Mouse (Mus musculus) megakaryocyte, embryonic 14.5 days (primary cell): ENCODE measurements around the gene Zfp330.

Experiments
- FLI1 ChIP-seq: IDR thresholded peaks from 2 replicates; pipeline ENCODE4 v1.6.1; 2012; ENCODE audit warnings: low read length, inconsistent platforms, mixed read lengths
- GATA1 ChIP-seq: IDR thresholded peaks from 3 replicates; pipeline ENCODE4 v1.6.1; 2012; ENCODE audit warnings: mixed read lengths, low read length, inconsistent platforms, borderline replicate concordance

- no peak for TF ChIP-seq GATA1
- TF ChIP-seq FLI1, result no peak
Observed at GRCm38 (mm10) chr8:82777406-82777805, 3.4 kb upstream of the Zfp330 start.
